Comparison of ENCODE assay signal across 10 mouse cellular contexts in genomic region chr3:101708821-101709220, GRCm38 (mm10).
DNase-seq lines count a peak whose midpoint lies in the region; ATAC-seq and TF ChIP-seq lines count a peak whose summit lies in the region.
"Had no signal": no experiment of that assay in that cellular context is flagged by ENCODE, and none has a peak within 500 bp of the region (broad histone marks: within the 10 kb centered on the region; RNA-seq: fewer than 3 reads in every experiment).

No protein-coding gene starts in this region.

- H3K36me3 ChIP-seq in hindbrain, embryonic 13.5 days, result no peaks in the 10 kb centered on the region
- H3K36me3 ChIP-seq in hindbrain, embryonic 14.5 days (replicated peaks; ENCODE audit: control insufficient read depth, insufficient read depth), result no peaks in the 10 kb centered on the region
- H3K36me3 ChIP-seq in intestine, postnatal 0 days (ENCODE audit: control insufficient read depth, insufficient read depth), result no peaks in the 10 kb centered on the region
- H3K36me3 ChIP-seq: limb, embryonic 13.5 days had no signal

- 64% methylated on average over 8 of the region's 8 CpGs for WGBS in hindbrain, embryonic 13.5 days
- 64% methylated on average over 8 of the region's 8 CpGs for WGBS in hindbrain, embryonic 14.5 days
- 21% methylated on average over 8 of the region's 8 CpGs for WGBS in cerebellum, adult 2 months
- WGBS in intestine, postnatal 0 days, result 56% methylated on average over 8 of the region's 8 CpGs

- H3K9me3 ChIP-seq in hindbrain, embryonic 13.5 days, result no peaks in the 10 kb centered on the region
- H3K9me3 ChIP-seq in hindbrain, embryonic 14.5 days (ENCODE audit: control insufficient read depth, low read length), result no peaks in the 10 kb centered on the region
- H3K9me3 ChIP-seq in intestine, postnatal 0 days (ENCODE audit: control insufficient read depth), result no peaks in the 10 kb centered on the region
- H3K9me3 ChIP-seq: limb, embryonic 13.5 days had no signal

- TF ChIP-seq CTCF in brain, embryonic 14.5 days (IDR thresholded peaks at IDR 0.05; ENCODE audit: borderline replicate concordance, extremely low read depth, insufficient read depth, insufficient read length), result no peak
- TF ChIP-seq CTCF in cerebellum, adult 2 months (IDR thresholded peaks at IDR 0.05; ENCODE audit: borderline replicate concordance, insufficient read depth, low read depth, low read length), result no peak
- no peak for TF ChIP-seq CTCF in intestine, postnatal 0 days (IDR thresholded peaks at IDR 0.05; ENCODE audit: low read depth)

- no peak overlapping the region for H3K4me3 ChIP-seq in hindbrain, embryonic 13.5 days
- no peak overlapping the region for H3K4me3 ChIP-seq in hindbrain, embryonic 14.5 days (replicated peaks; ENCODE audit: low read length)
- no peak overlapping the region for H3K4me3 ChIP-seq in cerebellum, adult 2 months (replicated peaks; ENCODE audit: insufficient read depth, low read depth, low read length)
- no peak overlapping the region for H3K4me3 ChIP-seq in intestine, postnatal 0 days (ENCODE audit: low read depth, low read length)
- H3K4me3 ChIP-seq: limb, embryonic 13.5 days had no signal

- no peak overlapping the region for H3K9ac ChIP-seq in hindbrain, embryonic 13.5 days
- no peak overlapping the region for H3K9ac ChIP-seq in hindbrain, embryonic 14.5 days
- H3K9ac ChIP-seq in intestine, postnatal 0 days (ENCODE audit: low read depth, low read length), result peak overlapping the region; percentile 32
- H3K9ac ChIP-seq: limb, embryonic 13.5 days had no signal

- no peak for TF ChIP-seq POLR2A in brain, embryonic 14.5 days (IDR thresholded peaks at IDR 0.05; ENCODE audit: borderline replicate concordance, extremely low read depth, insufficient read depth, insufficient read length, poor library complexity, severe bottlenecking)
- TF ChIP-seq POLR2A in cerebellum, adult 2 months (IDR thresholded peaks at IDR 0.05; ENCODE audit: borderline replicate concordance, insufficient read depth, low read length), result no peak

- H3K27ac ChIP-seq in hindbrain, embryonic 13.5 days, result peak overlapping the region; percentile 15; the same call in 1 of the 2 replicates
- no peak overlapping the region for H3K27ac ChIP-seq in hindbrain, embryonic 14.5 days
- H3K27ac ChIP-seq in cerebellum, adult 2 months (ENCODE audit: insufficient read depth, low read length), result peak overlapping the region; percentile 29; the same call in 1 of the 2 replicates
- H3K27ac ChIP-seq in intestine, postnatal 0 days (ENCODE audit: low read depth, low read length), result peak overlapping the region; percentile 75
- H3K27ac ChIP-seq: limb, embryonic 13.5 days had no signal

- H3K4me1 ChIP-seq in hindbrain, embryonic 13.5 days (replicated peaks), result peaks cover 43% of the 10 kb centered on the region
- peaks cover 20% of the 10 kb centered on the region for H3K4me1 ChIP-seq in hindbrain, embryonic 14.5 days (replicated peaks; ENCODE audit: control insufficient read depth, insufficient read depth, low read length)
- peaks cover 21% of the 10 kb centered on the region for H3K4me1 ChIP-seq in cerebellum, adult 2 months (ENCODE audit: control insufficient read depth, insufficient read depth, low read length)
- H3K4me1 ChIP-seq in intestine, postnatal 0 days (replicated peaks; ENCODE audit: control insufficient read depth, insufficient read depth, low read length), result peaks cover 33% of the 10 kb centered on the region

- H3K4me2 ChIP-seq in hindbrain, embryonic 13.5 days, result no peak overlapping the region
- no peak overlapping the region for H3K4me2 ChIP-seq in hindbrain, embryonic 14.5 days (replicated peaks)
- H3K4me2 ChIP-seq in intestine, postnatal 0 days (replicated peaks; ENCODE audit: low read depth), result no peak overlapping the region
- H3K4me2 ChIP-seq: limb, embryonic 13.5 days had no signal

- DNase-seq in hindbrain, embryonic 14.5 days (ENCODE audit: low spot score), result no peak
- DNase-seq in brain, embryonic 14.5 days (ENCODE audit: low read depth), result peak; percentile 35
- peak; percentile 66 to 69 for DNase-seq in cerebellum, adult 2 months
- DNase-seq in spleen, postnatal 14 days (ENCODE audit: low spot score in 2 of 2), result no peak
- no peak for DNase-seq in gastrocnemius, postnatal 4 days (ENCODE audit: low spot score in 2 of 2)
- DNase-seq: lung, adult 18-20 months; thymus, adult 2 months had no signal

- ATAC-seq in hindbrain, embryonic 13.5 days (ENCODE audit: low FRiP score), result no peak; the same call in 1 of the 2 replicates
- ATAC-seq in hindbrain, embryonic 14.5 days (ENCODE audit: low FRiP score), result no peak
- peak; percentile 28 for ATAC-seq in intestine, postnatal 0 days

- H3K27me3 ChIP-seq in hindbrain, embryonic 13.5 days, result no peaks in the 10 kb centered on the region
- H3K27me3 ChIP-seq in hindbrain, embryonic 14.5 days (ENCODE audit: control insufficient read depth, insufficient read depth, low read length), result no peaks in the 10 kb centered on the region
- H3K27me3 ChIP-seq in cerebellum, adult 2 months (ENCODE audit: control insufficient read depth, insufficient read depth, low read length), result no peaks in the 10 kb centered on the region
- H3K27me3 ChIP-seq in intestine, postnatal 0 days (replicated peaks; ENCODE audit: control insufficient read depth, insufficient read depth, low read length), result no peaks in the 10 kb centered on the region
- H3K27me3 ChIP-seq: limb, embryonic 13.5 days had no signal

Comparison
In these comparisons a context has a peak if more than half of its experiments do, and no peak if none do; other contexts are left out.
1. DNase-seq: peak in brain, embryonic 14.5 days (single experiment) and cerebellum, adult 2 months (2 of 2); none in hindbrain, embryonic 14.5 days (single experiment), spleen, postnatal 14 days (0 of 2) and gastrocnemius, postnatal 4 days (0 of 2).